Mouse (Mus musculus) 416B (cell line): Measurements from ENCODE around the gene Gtse1.

Source experiments
- DNase-seq: peaks from one replicate; pipeline ENCODE4 v3.0.0; 2011; ENCODE audit warnings: low read depth

Gtse1 gene

GRCm38 (mm10) chr15:85867696-85868095 lies 8.2 kb downstream of the Gtse1 start:
- peak; percentile 73 for DNase-seq

- no peak for DNase-seq
These were observed 17.8 kb downstream of the Gtse1 start for GRCm38 (mm10) chr15:85877336-85877735.

GRCm38 (mm10) chr15:85878848-85879497 lies 19.4 kb downstream of the Gtse1 start, which contains the start of gene Trmu:
TSS of gene Trmu (plus strand) at chr15:85879312.
- DNase-seq: peak; percentile 91

- DNase-seq: no peak
These were observed 20.0 kb downstream of the Gtse1 start for GRCm38 (mm10) chr15:85879498-85879895.

GRCm38 (mm10) chr15:85885606-85886005 lies 26.1 kb downstream of the Gtse1 start:
- DNase-seq: no peak

- DNase-seq: no peak
These were observed 29.7 kb downstream of the Gtse1 start for GRCm38 (mm10) chr15:85889235-85889634.

- no peak for DNase-seq
These were observed 32.4 kb downstream of the Gtse1 start for GRCm38 (mm10) chr15:85891971-85892370.

- no peak for DNase-seq
These were observed 33.1 kb downstream of the Gtse1 start for GRCm38 (mm10) chr15:85892498-85893118.

GRCm38 (mm10) chr15:85893871-85894270 lies 34.3 kb downstream of the Gtse1 start:
- DNase-seq: no peak

GRCm38 (mm10) chr15:85896284-85896683 lies 36.7 kb downstream of the Gtse1 start:
- peak; percentile 77 for DNase-seq

- no peak for DNase-seq
These were observed 37.6 kb downstream of the Gtse1 start for GRCm38 (mm10) chr15:85897113-85897512.

- DNase-seq: no peak
These were observed 39.9 kb downstream of the Gtse1 start for GRCm38 (mm10) chr15:85899396-85899795.

- DNase-seq: no peak
These were observed 40.8 kb downstream of the Gtse1 start for GRCm38 (mm10) chr15:85900318-85900717.

GRCm38 (mm10) chr15:85900801-85901200 lies 41.3 kb downstream of the Gtse1 start:
- no peak for DNase-seq

- no peak for DNase-seq
These were observed 43.0 kb downstream of the Gtse1 start for GRCm38 (mm10) chr15:85902505-85902904.

GRCm38 (mm10) chr15:85903826-85904225 lies 44.3 kb downstream of the Gtse1 start:
- peak; percentile 23 for DNase-seq

- peak; percentile 94 for DNase-seq
These were observed 49.3 kb downstream of the Gtse1 start for GRCm38 (mm10) chr15:85908660-85909491.

- peak; percentile 84 for DNase-seq
These were observed 49.9 kb downstream of the Gtse1 start for GRCm38 (mm10) chr15:85909492-85909829.

- DNase-seq: peak; percentile 82
These were observed 50.4 kb downstream of the Gtse1 start for GRCm38 (mm10) chr15:85909931-85910330.

GRCm38 (mm10) chr15:85913605-85914004 lies 54.1 kb downstream of the Gtse1 start:
- DNase-seq: peak; percentile 77

GRCm38 (mm10) chr15:85919191-85919891 lies 59.8 kb downstream of the Gtse1 start:
- no peak for DNase-seq

- DNase-seq: no peak
These were observed 60.3 kb downstream of the Gtse1 start for GRCm38 (mm10) chr15:85919892-85920248.
